Comparison of ENCODE assay signal across 26 mouse cellular contexts in genomic region chr4:134644410-134644809, GRCm38 (mm10). TPM values are rescaled to one million over a fixed set of nuclear protein-coding genes. Genes with fewer than 3 reads are reported as not detected.
DNase-seq lines count a peak whose midpoint lies in the region; ATAC-seq and TF ChIP-seq lines count a peak whose summit lies in the region.
"Had no signal": no experiment of that assay in that cellular context is flagged by ENCODE, and none has a peak within 500 bp of the region (broad histone marks: within the 10 kb centered on the region; RNA-seq: fewer than 3 reads in every experiment).

No protein-coding gene starts in this region.

- no peaks in the 10 kb centered on the region for H3K36me3 ChIP-seq in thymus, adult 2 months (ENCODE audit: control insufficient read depth, insufficient read depth, low read length)
- H3K36me3 ChIP-seq: embryonic facial prominence, embryonic 12.5 days; embryonic facial prominence, embryonic 15.5 days; heart, embryonic 15.5 days; hindbrain, embryonic 12.5 days; hindbrain, embryonic 15.5 days had no signal

- H3K4me1 ChIP-seq in thymus, adult 2 months (replicated peaks; ENCODE audit: control insufficient read depth, insufficient read depth, low read length) = peaks cover 27% of the 10 kb centered on the region
- H3K4me1 ChIP-seq: hindbrain, embryonic 15.5 days had no signal

- ATAC-seq in common myeloid progenitor, adult 5-6 weeks (replicated peaks; ENCODE audit: low read depth, poor library complexity, severe bottlenecking) = peak; percentile 39; the same call in 1 of the 2 replicates
- ATAC-seq: activated CD4-positive, CD25-positive, alpha-beta regulatory T cell, adult 4 months; CD4-positive, CD25-positive, alpha-beta regulatory T cell, adult 4 months; forebrain, embryonic 14.5 days; forebrain, postnatal 0 days had no signal

- H3K4me3 ChIP-seq in thymus, adult 2 months (ENCODE audit: control insufficient read depth, insufficient read depth, low read length) = no peak overlapping the region
- H3K4me3 ChIP-seq: embryonic facial prominence, embryonic 12.5 days; embryonic facial prominence, embryonic 15.5 days; heart, embryonic 12.5 days; heart, embryonic 15.5 days; hindbrain, embryonic 12.5 days; hindbrain, embryonic 15.5 days had no signal

- WGBS in thymus, adult 2 months = 32% methylated on average over 6 of the region's 6 CpGs

- H3K27me3 ChIP-seq in thymus, adult 2 months (ENCODE audit: control insufficient read depth, insufficient read depth, low read length) = no peaks in the 10 kb centered on the region
- H3K27me3 ChIP-seq: embryonic facial prominence, embryonic 12.5 days; embryonic facial prominence, embryonic 15.5 days; heart, embryonic 12.5 days; heart, embryonic 15.5 days; hindbrain, embryonic 12.5 days; hindbrain, embryonic 15.5 days had no signal

- peak; percentile 6 for DNase-seq in thymus, adult 2 months
- no peak for DNase-seq in thymus, adult 18-20 months
- DNase-seq in T-cell, adult 2 months (ENCODE audit: low spot score) = peak; percentile 12
- DNase-seq in thymus, postnatal 25 days = peak; percentile 12
- DNase-seq in frontal cortex, postnatal 36 days (ENCODE audit: low spot score in 2 of 2) = no peak
- DNase-seq in heart, postnatal 14 days = no peak
- DNase-seq: adrenal gland, adult 8-10 months; adrenal gland, postnatal 25 days; cerebellum, adult 11-12 months; cerebellum, adult 8-10 months; cerebellum, postnatal 10 days; forebrain, postnatal 0 days; gastrocnemius, postnatal 25 days; heart, adult 18-20 months; heart, postnatal 10 days; heart, postnatal 4 days had no signal

- no peak overlapping the region for H3K27ac ChIP-seq in thymus, adult 2 months (ENCODE audit: control insufficient read depth, insufficient read depth, low read length)
- H3K27ac ChIP-seq: embryonic facial prominence, embryonic 12.5 days; embryonic facial prominence, embryonic 15.5 days; heart, embryonic 15.5 days; hindbrain, embryonic 12.5 days; hindbrain, embryonic 15.5 days had no signal

- intact Hi-C loops in heart, postnatal 14 days (cut with DNase I) = no loop called here

- no peak for TF ChIP-seq CTCF in thymus, adult 2 months (IDR thresholded peaks at IDR 0.05; ENCODE audit: borderline replicate concordance, control insufficient read depth, extremely low read depth, insufficient read depth, low read length, poor library complexity)

- TF ChIP-seq POLR2A in thymus, adult 2 months (IDR thresholded peaks at IDR 0.05; ENCODE audit: control insufficient read depth, extremely low read depth, insufficient read depth, low read length, poor library complexity) = no peak

RNA-seq across cellular contexts. Expression of gene Man1c1, which starts 59.7 kb away (rescaled TPM):
- polyA plus RNA-seq in thymus, adult 2 months (2012; rRNA removed) = 4.4 and 5.5 TPM in 2 replicates
- 1.2 and 1.6 TPM in 2 replicates for total RNA-seq in common myeloid progenitor, adult 5-6 weeks (2017)
- 10 to 100 TPM; 25.1 to 25.8 TPM for total RNA-seq in heart, postnatal 14 days (2021)

Comparison
In these comparisons a context has a peak if more than half of its experiments do, and no peak if none do; other contexts are left out.
1. DNase-seq: peak in thymus, adult 2 months (single experiment), T-cell, adult 2 months (single experiment) and thymus, postnatal 25 days (single experiment); none in thymus, adult 18-20 months (0 of 2), frontal cortex, postnatal 36 days (0 of 2) and heart, postnatal 14 days (0 of 2).
2. RNA of gene Man1c1, which starts 59.7 kb away (total RNA-seq): 25.1 to 25.8 TPM in heart, postnatal 14 days; 1.2 to 1.6 TPM in common myeloid progenitor, adult 5-6 weeks; every median in the first group is over 10 times any median in the second.